Mouse (Mus musculus): ENCODE data around the gene Ano2. TPM values are rescaled to one million over a fixed set of nuclear protein-coding genes. Genes with fewer than 3 reads are reported as not detected.

The Ano2 gene
- polyA plus RNA-seq, 1 experiment, result not detected

GRCm38 (mm10) chr6:126018411-126018810 lies 328.2 kb downstream of the Ano2 start:
- no peaks in the 10 kb centered on the region for H3K79me2 ChIP-seq (ENCODE audit: control insufficient read depth, insufficient read depth)
- TF ChIP-seq CEBPB (IDR thresholded peaks at IDR 0.05; ENCODE audit: low read depth), result no peak
- no peak for TF ChIP-seq CTCF (IDR thresholded peaks at IDR 0.05; ENCODE audit: control insufficient read depth, insufficient read depth, insufficient read length)
- TF ChIP-seq MYOD1 (IDR thresholded peaks at IDR 0.05; ENCODE audit: control insufficient read depth, insufficient read length, low read depth), result no peak
- no peak for TF ChIP-seq USF1 (IDR thresholded peaks at IDR 0.05; ENCODE audit: low read depth)
- no peak for TF ChIP-seq FOSL1 (IDR thresholded peaks at IDR 0.05; ENCODE audit: insufficient read depth, low read length, poor library complexity, severe bottlenecking)
- TF ChIP-seq MYOG (IDR thresholded peaks at IDR 0.05; ENCODE audit: control insufficient read depth, extremely low read depth, insufficient read length), result no peak
- TF ChIP-seq MAX (IDR thresholded peaks at IDR 0.05), result no peak
- no peak overlapping the region for H3ac ChIP-seq (ENCODE audit: control insufficient read depth, insufficient read length, low read depth)
- H3K36me3 ChIP-seq (ENCODE audit: control insufficient read depth, insufficient read depth), result no peaks in the 10 kb centered on the region
- H3K4me3 ChIP-seq (ENCODE audit: insufficient read depth, poor library complexity, severe bottlenecking), result no peak overlapping the region
- no peaks in the 10 kb centered on the region for H3K27me3 ChIP-seq (ENCODE audit: control insufficient read depth, insufficient read depth, insufficient read length)
- no peaks in the 10 kb centered on the region for H3K79me3 ChIP-seq (ENCODE audit: low read depth)

- H3K79me3 ChIP-seq (ENCODE audit: low read depth), result no peaks in the 10 kb centered on the region
- no peaks in the 10 kb centered on the region for H3K79me2 ChIP-seq (ENCODE audit: control insufficient read depth, insufficient read depth)
- no peaks in the 10 kb centered on the region for H3K27me3 ChIP-seq (ENCODE audit: control insufficient read depth, insufficient read depth, insufficient read length)
- no peaks in the 10 kb centered on the region for H3K36me3 ChIP-seq (ENCODE audit: control insufficient read depth, insufficient read depth)
- no peak for TF ChIP-seq MYOG (IDR thresholded peaks at IDR 0.05; ENCODE audit: control insufficient read depth, extremely low read depth, insufficient read length)
- TF ChIP-seq FOSL1 (IDR thresholded peaks at IDR 0.05; ENCODE audit: insufficient read depth, low read length, poor library complexity, severe bottlenecking), result no peak
- TF ChIP-seq USF1 (IDR thresholded peaks at IDR 0.05; ENCODE audit: low read depth), result no peak
- peak; percentile 75 for TF ChIP-seq CEBPB (IDR thresholded peaks at IDR 0.05; ENCODE audit: low read depth)
- TF ChIP-seq MYOD1 (IDR thresholded peaks at IDR 0.05; ENCODE audit: control insufficient read depth, insufficient read length, low read depth), result no peak
- H3ac ChIP-seq (ENCODE audit: control insufficient read depth, insufficient read length, low read depth), result no peak overlapping the region
- no peak overlapping the region for H3K4me3 ChIP-seq (ENCODE audit: insufficient read depth, poor library complexity, severe bottlenecking)
Measured at GRCm38 (mm10) chr6:126033693-126034402, 343.6 kb downstream of the Ano2 start.

- Histone ChIP-seq H3K4me3 (ENCODE audit: insufficient read depth, poor library complexity, severe bottlenecking) (no peak overlapping the region), H3K36me3 (ENCODE audit: control insufficient read depth, insufficient read depth) (no peaks in the 10 kb centered on the region), H3K79me2 (ENCODE audit: control insufficient read depth, insufficient read depth) (no peaks in the 10 kb centered on the region), H3ac (ENCODE audit: control insufficient read depth, insufficient read length, low read depth) (no peak overlapping the region), H3K79me3 (ENCODE audit: low read depth) (no peaks in the 10 kb centered on the region), H3K27me3 (ENCODE audit: control insufficient read depth, insufficient read depth, insufficient read length) (no peaks in the 10 kb centered on the region)
- TF ChIP-seq FOSL1 (IDR thresholded peaks at IDR 0.05; ENCODE audit: insufficient read depth, low read length, poor library complexity, severe bottlenecking) (no peak), MYOD1 (IDR thresholded peaks at IDR 0.05; ENCODE audit: control insufficient read depth, insufficient read length, low read depth) (no peak), USF1 (IDR thresholded peaks at IDR 0.05; ENCODE audit: low read depth) (no peak), MYOG (IDR thresholded peaks at IDR 0.05; ENCODE audit: control insufficient read depth, extremely low read depth, insufficient read length) (no peak), MAX (IDR thresholded peaks at IDR 0.05) (no peak), CTCF (IDR thresholded peaks at IDR 0.05; ENCODE audit: control insufficient read depth, insufficient read depth, insufficient read length) (no peak), CEBPB (IDR thresholded peaks at IDR 0.05; ENCODE audit: low read depth) (no peak)
Measured at GRCm38 (mm10) chr6:126034403-126034724, 344.1 kb downstream of the Ano2 start.

GRCm38 (mm10) chr6:126034728-126035127 lies 344.5 kb downstream of the Ano2 start:
- Histone ChIP-seq H3K27me3 (ENCODE audit: control insufficient read depth, insufficient read depth, insufficient read length) (no peaks in the 10 kb centered on the region), H3K79me3 (ENCODE audit: low read depth) (no peaks in the 10 kb centered on the region), H3K36me3 (ENCODE audit: control insufficient read depth, insufficient read depth) (no peaks in the 10 kb centered on the region), H3ac (ENCODE audit: control insufficient read depth, insufficient read length, low read depth) (no peak overlapping the region), H3K4me3 (ENCODE audit: insufficient read depth, poor library complexity, severe bottlenecking) (no peak overlapping the region), H3K79me2 (ENCODE audit: control insufficient read depth, insufficient read depth) (no peaks in the 10 kb centered on the region)
- TF ChIP-seq USF1 (IDR thresholded peaks at IDR 0.05; ENCODE audit: low read depth), result no peak
- no peak for TF ChIP-seq MAX (IDR thresholded peaks at IDR 0.05)
- TF ChIP-seq MYOD1 (IDR thresholded peaks at IDR 0.05; ENCODE audit: control insufficient read depth, insufficient read length, low read depth), result no peak
- no peak for TF ChIP-seq FOSL1 (IDR thresholded peaks at IDR 0.05; ENCODE audit: insufficient read depth, low read length, poor library complexity, severe bottlenecking)
- TF ChIP-seq MYOG (IDR thresholded peaks at IDR 0.05; ENCODE audit: control insufficient read depth, extremely low read depth, insufficient read length), result no peak
- no peak for TF ChIP-seq CEBPB (IDR thresholded peaks at IDR 0.05; ENCODE audit: low read depth)
- no peak for TF ChIP-seq CTCF (IDR thresholded peaks at IDR 0.05; ENCODE audit: control insufficient read depth, insufficient read depth, insufficient read length)

GRCm38 (mm10) chr6:126035621-126036020 lies 345.4 kb downstream of the Ano2 start:
- H3K79me3 ChIP-seq (ENCODE audit: low read depth), result no peaks in the 10 kb centered on the region
- no peaks in the 10 kb centered on the region for H3K27me3 ChIP-seq (ENCODE audit: control insufficient read depth, insufficient read depth, insufficient read length)
- H3ac ChIP-seq (ENCODE audit: control insufficient read depth, insufficient read length, low read depth), result no peak overlapping the region
- TF ChIP-seq MAX (IDR thresholded peaks at IDR 0.05), result no peak
- TF ChIP-seq CEBPB (IDR thresholded peaks at IDR 0.05; ENCODE audit: low read depth), result no peak
- TF ChIP-seq FOSL1 (IDR thresholded peaks at IDR 0.05; ENCODE audit: insufficient read depth, low read length, poor library complexity, severe bottlenecking), result no peak
- no peak for TF ChIP-seq CTCF (IDR thresholded peaks at IDR 0.05; ENCODE audit: control insufficient read depth, insufficient read depth, insufficient read length)
- TF ChIP-seq USF1 (IDR thresholded peaks at IDR 0.05; ENCODE audit: low read depth), result no peak
- TF ChIP-seq MYOG (IDR thresholded peaks at IDR 0.05; ENCODE audit: control insufficient read depth, extremely low read depth, insufficient read length), result no peak
- TF ChIP-seq MYOD1 (IDR thresholded peaks at IDR 0.05; ENCODE audit: control insufficient read depth, insufficient read length, low read depth), result no peak
- H3K36me3 ChIP-seq (ENCODE audit: control insufficient read depth, insufficient read depth), result no peaks in the 10 kb centered on the region
- H3K79me2 ChIP-seq (ENCODE audit: control insufficient read depth, insufficient read depth), result no peaks in the 10 kb centered on the region
- no peak overlapping the region for H3K4me3 ChIP-seq (ENCODE audit: insufficient read depth, poor library complexity, severe bottlenecking)

All from C2C12 (cell line).